Mouse (Mus musculus): ENCODE results near the gene Wnt5a. TPM values are rescaled to one million over a fixed set of nuclear protein-coding genes. Genes with fewer than 3 reads are reported as not detected.

The Wnt5a gene
- polyA plus RNA-seq, 1 experiment: 1.3 TPM

DNA sequence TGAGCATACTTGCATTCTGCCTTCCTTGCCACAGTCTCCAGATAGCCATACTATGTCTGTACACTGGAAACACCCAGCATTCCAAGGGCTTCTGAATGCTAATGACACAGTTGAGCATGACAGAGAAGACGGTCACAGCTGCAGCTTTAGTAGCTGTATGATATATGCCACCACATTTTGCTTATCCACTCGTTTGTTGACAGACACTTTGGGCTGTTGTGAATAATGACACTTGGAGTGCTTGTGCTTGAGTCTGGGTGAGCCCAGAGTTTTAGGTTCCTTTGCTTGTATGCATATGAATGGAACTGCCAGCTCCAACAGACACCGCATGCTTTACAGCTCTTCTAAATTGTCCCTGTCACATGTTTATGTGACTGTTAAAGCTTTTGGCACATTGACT, 29.5 kb upstream of the Wnt5a start:
- TF ChIP-seq POLR2A (IDR thresholded peaks at IDR 0.05; ENCODE audit: insufficient read depth, low read length): no peak
- TF ChIP-seq EP300 (IDR thresholded peaks at IDR 0.05; ENCODE audit: insufficient read depth, low read depth, low read length): no peak
- no peak for TF ChIP-seq CTCF (IDR thresholded peaks at IDR 0.05; ENCODE audit: low read depth, low read length)
- no peak overlapping the region for H3K4me3 ChIP-seq (ENCODE audit: low read depth, low read length)
- no peak overlapping the region for H3K27ac ChIP-seq (ENCODE audit: insufficient read depth, low read length)
- H3K27me3 ChIP-seq (ENCODE audit: control insufficient read depth, insufficient read depth, low read length, poor library complexity, severe bottlenecking): no peaks in the 10 kb centered on the region
- H3K9ac ChIP-seq (ENCODE audit: low read depth, poor library complexity, severe bottlenecking): no peak overlapping the region
- H3K9me3 ChIP-seq (replicated peaks; ENCODE audit: control insufficient read depth, insufficient read depth, low read length, poor library complexity, severe bottlenecking): no peaks in the 10 kb centered on the region
- no peaks in the 10 kb centered on the region for H3K4me1 ChIP-seq (ENCODE audit: control insufficient read depth, insufficient read depth, low read length)
- no peaks in the 10 kb centered on the region for H3K36me3 ChIP-seq (ENCODE audit: control insufficient read depth, insufficient read depth, low read length, poor library complexity, severe bottlenecking)

DNA sequence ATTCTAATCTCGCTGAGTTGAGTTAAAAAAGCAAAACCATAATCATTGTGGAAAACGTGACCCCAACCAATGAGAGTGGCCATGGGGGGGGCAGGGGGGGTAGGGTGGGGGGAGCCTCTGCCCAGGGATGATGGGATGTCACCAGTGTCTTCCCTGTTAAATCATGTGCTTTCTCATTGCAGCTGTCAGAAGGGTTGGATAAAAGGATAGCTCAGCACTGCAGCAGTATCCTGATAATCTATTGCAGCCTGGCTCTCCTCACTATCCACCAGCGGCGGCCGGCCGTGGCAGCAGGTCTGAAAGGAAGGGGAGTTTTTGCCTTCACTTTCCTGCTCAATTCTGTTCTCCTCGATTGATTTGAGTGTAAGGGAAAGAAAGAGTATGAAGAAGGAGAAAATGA, 29.1 kb upstream of the Wnt5a start:
- no peaks in the 10 kb centered on the region for H3K36me3 ChIP-seq (ENCODE audit: control insufficient read depth, insufficient read depth, low read length, poor library complexity, severe bottlenecking)
- no peaks in the 10 kb centered on the region for H3K27me3 ChIP-seq (ENCODE audit: control insufficient read depth, insufficient read depth, low read length, poor library complexity, severe bottlenecking)
- no peak overlapping the region for H3K4me3 ChIP-seq (ENCODE audit: low read depth, low read length)
- no peak overlapping the region for H3K9ac ChIP-seq (ENCODE audit: low read depth, poor library complexity, severe bottlenecking)
- H3K4me1 ChIP-seq (ENCODE audit: control insufficient read depth, insufficient read depth, low read length): no peaks in the 10 kb centered on the region
- no peak overlapping the region for H3K27ac ChIP-seq (ENCODE audit: insufficient read depth, low read length)
- H3K9me3 ChIP-seq (replicated peaks; ENCODE audit: control insufficient read depth, insufficient read depth, low read length, poor library complexity, severe bottlenecking): no peaks in the 10 kb centered on the region
- TF ChIP-seq POLR2A (IDR thresholded peaks at IDR 0.05; ENCODE audit: insufficient read depth, low read length) (no peak), EP300 (IDR thresholded peaks at IDR 0.05; ENCODE audit: insufficient read depth, low read depth, low read length) (no peak), CTCF (IDR thresholded peaks at IDR 0.05; ENCODE audit: low read depth, low read length) (no peak)

DNA sequence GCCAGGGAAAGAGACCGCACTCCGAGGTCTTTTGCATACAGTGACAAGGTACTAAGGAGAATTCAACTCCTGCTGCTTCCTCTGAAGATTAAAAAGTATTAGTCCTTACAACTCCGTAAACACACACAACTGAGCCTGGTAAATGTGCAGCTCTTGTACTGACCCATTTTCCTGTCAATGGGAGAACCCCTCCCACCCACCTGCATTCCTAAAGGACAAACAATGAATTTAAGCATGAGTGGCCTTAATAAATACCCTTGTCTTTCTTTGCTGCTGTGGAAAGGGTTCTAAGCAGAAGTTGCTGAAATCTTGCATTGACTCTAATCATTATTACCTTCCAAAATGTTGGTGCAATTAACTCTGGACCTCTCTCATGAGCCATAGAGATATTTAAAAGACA, 27.8 kb upstream of the Wnt5a start:
- H3K4me1 ChIP-seq (ENCODE audit: control insufficient read depth, insufficient read depth, low read length): no peaks in the 10 kb centered on the region

DNA sequence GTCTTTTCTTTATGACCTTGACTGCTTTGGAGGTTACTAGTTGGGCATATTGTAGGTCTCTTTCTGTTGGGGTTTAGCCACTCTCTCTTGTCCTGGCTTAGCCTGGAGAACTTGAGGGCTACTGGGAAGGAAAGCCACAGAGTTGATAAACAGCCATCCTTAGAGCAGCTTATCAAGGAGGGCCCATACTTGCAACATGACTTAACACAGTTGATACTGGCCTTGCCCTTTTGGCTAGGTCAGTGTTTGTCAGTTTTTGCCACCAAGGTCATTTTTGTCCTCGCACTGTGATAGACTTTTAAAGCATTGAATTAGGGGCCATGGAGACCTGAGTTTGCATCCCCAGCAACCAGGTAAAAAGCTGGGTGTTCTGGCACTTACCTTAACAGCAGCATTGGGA, 23.7 kb upstream of the Wnt5a start:
- Histone ChIP-seq H3K27me3 (ENCODE audit: control insufficient read depth, insufficient read depth, low read length, poor library complexity, severe bottlenecking) (no peaks in the 10 kb centered on the region), H3K4me3 (ENCODE audit: low read depth, low read length) (no peak overlapping the region), H3K4me1 (ENCODE audit: control insufficient read depth, insufficient read depth, low read length) (no peaks in the 10 kb centered on the region), H3K27ac (ENCODE audit: insufficient read depth, low read length) (no peak overlapping the region), H3K9ac (ENCODE audit: low read depth, poor library complexity, severe bottlenecking) (no peak overlapping the region), H3K9me3 (replicated peaks; ENCODE audit: control insufficient read depth, insufficient read depth, low read length, poor library complexity, severe bottlenecking) (no peaks in the 10 kb centered on the region), H3K36me3 (ENCODE audit: control insufficient read depth, insufficient read depth, low read length, poor library complexity, severe bottlenecking) (no peaks in the 10 kb centered on the region)
- TF ChIP-seq CTCF (IDR thresholded peaks at IDR 0.05; ENCODE audit: low read depth, low read length) (no peak), POLR2A (IDR thresholded peaks at IDR 0.05; ENCODE audit: insufficient read depth, low read length) (no peak), EP300 (IDR thresholded peaks at IDR 0.05; ENCODE audit: insufficient read depth, low read depth, low read length) (no peak)

More for the DNA sequence above, 27.8 kb upstream of the Wnt5a start:
- H3K9me3 ChIP-seq (replicated peaks; ENCODE audit: control insufficient read depth, insufficient read depth, low read length, poor library complexity, severe bottlenecking): no peaks in the 10 kb centered on the region
- H3K27me3 ChIP-seq (ENCODE audit: control insufficient read depth, insufficient read depth, low read length, poor library complexity, severe bottlenecking): no peaks in the 10 kb centered on the region
- no peak overlapping the region for H3K4me3 ChIP-seq (ENCODE audit: low read depth, low read length)
- H3K9ac ChIP-seq (ENCODE audit: low read depth, poor library complexity, severe bottlenecking): no peak overlapping the region
- H3K27ac ChIP-seq (ENCODE audit: insufficient read depth, low read length): no peak overlapping the region
- TF ChIP-seq EP300 (IDR thresholded peaks at IDR 0.05; ENCODE audit: insufficient read depth, low read depth, low read length): no peak
- H3K36me3 ChIP-seq (ENCODE audit: control insufficient read depth, insufficient read depth, low read length, poor library complexity, severe bottlenecking): no peaks in the 10 kb centered on the region

DNA sequence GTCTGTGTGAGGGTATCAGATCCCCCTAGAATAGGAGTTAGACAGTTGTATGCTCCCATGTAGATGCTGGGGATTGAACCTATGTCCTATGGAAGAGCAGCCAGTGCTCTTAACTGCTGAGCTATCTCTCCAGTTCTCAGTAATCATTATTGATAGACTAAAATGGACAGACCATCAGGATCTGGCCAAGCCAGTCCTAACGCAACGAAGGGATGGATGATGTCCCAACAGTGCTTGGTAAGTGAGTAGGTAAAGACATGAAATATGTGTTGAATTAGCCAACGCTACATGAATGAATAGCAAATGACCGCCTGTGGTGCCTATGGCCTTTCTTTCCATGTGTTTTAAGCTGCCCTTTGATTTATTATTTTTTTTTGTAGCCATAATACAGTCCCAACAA, 10.7 kb upstream of the Wnt5a start:
- H3K27ac ChIP-seq (ENCODE audit: insufficient read depth, low read length): no peak overlapping the region
- H3K27me3 ChIP-seq (ENCODE audit: control insufficient read depth, insufficient read depth, low read length, poor library complexity, severe bottlenecking): no peaks in the 10 kb centered on the region; the same call in 1 of the 2 replicates
- no peaks in the 10 kb centered on the region for H3K9me3 ChIP-seq (replicated peaks; ENCODE audit: control insufficient read depth, insufficient read depth, low read length, poor library complexity, severe bottlenecking)
- H3K9ac ChIP-seq (ENCODE audit: low read depth, poor library complexity, severe bottlenecking): no peak overlapping the region
- H3K4me1 ChIP-seq (ENCODE audit: control insufficient read depth, insufficient read depth, low read length): no peaks in the 10 kb centered on the region
- no peaks in the 10 kb centered on the region for H3K36me3 ChIP-seq (ENCODE audit: control insufficient read depth, insufficient read depth, low read length, poor library complexity, severe bottlenecking)
- TF ChIP-seq POLR2A (IDR thresholded peaks at IDR 0.05; ENCODE audit: insufficient read depth, low read length): no peak
- no peak for TF ChIP-seq EP300 (IDR thresholded peaks at IDR 0.05; ENCODE audit: insufficient read depth, low read depth, low read length)
- no peak for TF ChIP-seq CTCF (IDR thresholded peaks at IDR 0.05; ENCODE audit: low read depth, low read length)
- no peak overlapping the region for H3K4me3 ChIP-seq (ENCODE audit: low read depth, low read length)

DNA sequence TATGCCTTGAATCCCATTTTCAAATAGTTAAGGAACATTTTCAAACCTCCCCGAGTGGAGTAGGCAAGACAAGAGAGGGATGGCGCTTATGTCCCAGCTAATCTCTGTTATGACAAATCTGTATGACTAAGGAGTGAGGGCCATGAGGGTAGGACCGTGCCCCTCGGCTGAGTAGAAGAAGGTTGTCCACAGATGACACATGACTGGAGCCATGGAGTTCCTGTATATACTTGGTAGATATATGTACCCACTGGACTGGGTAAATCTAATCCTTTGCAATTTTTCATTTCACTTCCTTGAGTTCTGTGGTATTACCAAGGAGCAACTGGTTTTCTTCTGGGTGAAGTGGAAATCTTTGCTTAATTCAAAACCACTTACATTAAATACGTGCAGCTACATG, 10.3 kb upstream of the Wnt5a start:
- Histone ChIP-seq H3K9me3 (replicated peaks; ENCODE audit: control insufficient read depth, insufficient read depth, low read length, poor library complexity, severe bottlenecking) (no peaks in the 10 kb centered on the region), H3K27ac (ENCODE audit: insufficient read depth, low read length) (no peak overlapping the region), H3K4me1 (ENCODE audit: control insufficient read depth, insufficient read depth, low read length) (no peaks in the 10 kb centered on the region), H3K4me3 (ENCODE audit: low read depth, low read length) (no peak overlapping the region), H3K27me3 (ENCODE audit: control insufficient read depth, insufficient read depth, low read length, poor library complexity, severe bottlenecking) (no peaks in the 10 kb centered on the region; the same call in 1 of the 2 replicates), H3K9ac (ENCODE audit: low read depth, poor library complexity, severe bottlenecking) (no peak overlapping the region), H3K36me3 (ENCODE audit: control insufficient read depth, insufficient read depth, low read length, poor library complexity, severe bottlenecking) (no peaks in the 10 kb centered on the region)
- TF ChIP-seq EP300 (IDR thresholded peaks at IDR 0.05; ENCODE audit: insufficient read depth, low read depth, low read length): no peak
- TF ChIP-seq POLR2A (IDR thresholded peaks at IDR 0.05; ENCODE audit: insufficient read depth, low read length): no peak
- no peak for TF ChIP-seq CTCF (IDR thresholded peaks at IDR 0.05; ENCODE audit: low read depth, low read length)
